Mouse (Mus musculus) cerebral cortex, adult 2 months (tissue): Measurements from ENCODE around the gene Invs.

ENCODE experiments used
- WGBS: fragments of 180-500 bp; shearing (Covaris S2); methylation state at CpG from one replicate; pipeline ENCODE4 v1.1.7; 2018; 5-methylcytosine and 5-hydroxymethylcytosine counted together

The Invs gene

DNA sequence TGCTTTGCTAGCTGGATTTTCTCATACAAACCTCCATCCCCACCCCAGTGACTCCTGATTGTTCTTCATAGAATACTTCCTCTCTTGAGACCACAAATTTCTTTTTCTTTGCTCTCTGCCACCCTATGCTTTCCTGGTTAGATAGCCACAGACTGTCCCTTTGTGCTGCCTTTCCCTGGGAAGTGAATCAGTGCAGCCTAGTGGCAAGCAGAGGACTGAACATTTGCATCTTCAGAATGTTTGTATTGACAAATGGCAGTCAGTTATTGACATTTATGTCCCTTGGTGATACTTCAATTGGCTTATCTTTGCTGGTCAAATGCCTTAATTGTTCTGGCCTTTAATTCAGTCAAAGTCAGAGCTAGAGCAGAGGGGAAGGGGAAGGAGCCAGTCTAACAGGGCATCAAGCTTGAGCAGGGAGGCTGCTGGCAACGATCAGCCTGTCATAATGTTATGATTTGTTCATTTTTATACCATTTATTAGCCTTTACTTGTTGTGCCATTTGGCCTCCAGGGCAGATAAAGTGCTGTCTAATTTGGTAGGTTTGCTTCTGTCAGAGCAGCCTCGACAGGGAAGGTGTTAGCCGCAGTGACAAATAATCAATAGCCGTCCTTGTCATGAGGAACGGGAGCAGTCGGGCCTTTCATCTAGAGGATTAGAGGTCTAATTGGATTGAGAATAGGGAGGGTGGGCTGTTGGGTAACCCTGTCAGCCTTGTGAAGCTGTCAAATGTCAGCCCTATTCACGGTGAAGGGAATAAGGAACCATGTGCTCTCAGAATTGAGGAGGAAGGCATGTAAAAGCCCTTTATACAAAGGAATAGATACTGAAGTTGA is 55.6 kb downstream of the Invs start:
- 64% methylated on average over 7 of the region's 7 CpGs for WGBS

GRCm38 (mm10) chr4:48342705-48343104 is 63.1 kb downstream of the Invs start:
- 71% methylated on average over 4 of the region's 4 CpGs for WGBS

GRCm38 (mm10) chr4:48362367-48362766 is 82.8 kb downstream of the Invs start:
- 83% methylated on average over 3 of the region's 3 CpGs for WGBS

GRCm38 (mm10) chr4:48371037-48371436 is 91.5 kb downstream of the Invs start:
- WGBS, result 40% methylated on average over 1 of the region's 1 CpGs

GRCm38 (mm10) chr4:48380940-48381339 is 101.4 kb downstream of the Invs start:
- WGBS, result 8% methylated on average over 2 of the region's 2 CpGs

GRCm38 (mm10) chr4:48382506-48382905 is 102.9 kb downstream of the Invs start:
- 91% methylated on average over 5 of the region's 5 CpGs for WGBS

- WGBS, result 98% methylated on average over 3 of the region's 3 CpGs
Measured at GRCm38 (mm10) chr4:48396949-48397348, 117.4 kb downstream of the Invs start.

- 73% methylated on average over 16 of the region's 16 CpGs for WGBS
Measured at GRCm38 (mm10) chr4:48403066-48403640, 123.6 kb downstream of the Invs start.

DNA sequence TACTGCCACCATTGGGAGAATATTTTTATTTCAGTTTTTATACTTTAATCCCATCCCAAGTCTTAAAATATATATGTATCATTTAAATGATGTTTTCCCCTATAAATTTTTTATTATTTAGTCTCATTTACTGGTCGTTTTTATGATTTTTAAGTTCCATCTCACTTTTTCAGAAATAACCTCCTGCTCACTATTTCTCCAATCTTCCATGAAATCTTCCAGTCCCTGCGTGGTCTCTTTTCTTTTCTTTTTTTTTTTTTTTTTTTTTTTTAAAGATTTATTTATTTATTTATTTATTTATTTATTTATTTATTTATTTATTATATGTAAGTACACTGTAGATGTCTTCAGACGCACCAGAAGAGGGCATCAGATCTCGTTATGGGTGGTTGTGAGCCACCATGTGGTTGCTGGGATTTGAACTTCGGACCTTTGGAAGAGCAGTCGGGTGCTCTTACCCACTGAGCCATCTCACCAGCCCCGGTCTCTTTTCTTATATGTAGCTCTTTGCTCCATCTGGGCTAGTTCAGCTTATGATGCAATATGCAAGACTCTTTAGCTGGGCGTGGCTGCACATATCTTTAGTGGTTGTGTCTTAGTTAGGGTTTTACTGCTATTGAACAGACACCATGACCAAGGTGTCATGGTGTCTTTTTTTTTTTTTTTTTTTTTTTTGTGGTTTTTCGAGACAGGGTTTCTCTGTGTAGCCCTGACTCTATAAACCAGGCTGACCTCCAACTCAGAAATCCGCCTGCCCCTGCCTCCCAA is 126.3 kb downstream of the Invs start:
- 91% methylated on average over 10 of the region's 10 CpGs for WGBS

GRCm38 (mm10) chr4:48407350-48408039 is 127.9 kb downstream of the Invs start:
- 45% methylated on average over 18 of the region's 18 CpGs for WGBS

DNA sequence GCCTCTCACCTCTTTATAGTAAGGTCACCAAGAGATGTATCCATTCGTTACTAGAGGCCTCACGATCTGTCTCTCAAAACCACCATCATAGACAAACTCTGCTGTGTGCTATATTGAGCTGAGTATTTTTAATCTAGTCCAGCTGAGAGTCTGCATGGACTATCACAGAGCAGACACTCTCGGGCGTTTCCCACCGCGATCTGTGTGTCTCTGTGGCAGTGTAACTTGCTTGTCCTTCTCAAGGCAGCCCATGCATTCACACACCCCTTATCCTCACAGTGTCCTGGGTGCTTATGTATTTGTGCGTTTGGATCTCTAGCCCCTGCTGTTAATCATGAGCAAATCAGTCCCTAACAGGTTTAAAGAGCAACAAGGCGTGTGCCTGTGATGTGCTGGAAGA is 133.9 kb downstream of the Invs start:
- WGBS, result 80% methylated on average over 8 of the region's 8 CpGs

- 81% methylated on average over 10 of the region's 10 CpGs for WGBS
Measured at GRCm38 (mm10) chr4:48415838-48416335, 136.3 kb downstream of the Invs start.

GRCm38 (mm10) chr4:48418831-48419468 is 139.4 kb downstream of the Invs start:
- 85% methylated on average over 8 of the region's 8 CpGs for WGBS

GRCm38 (mm10) chr4:48422633-48423032 is 143.1 kb downstream of the Invs start:
- 85% methylated on average over 1 of the region's 1 CpGs for WGBS

GRCm38 (mm10) chr4:48423738-48424137 is 144.2 kb downstream of the Invs start:
- WGBS, result 51% methylated on average over 2 of the region's 2 CpGs

- WGBS, result 82% methylated on average over 3 of the region's 3 CpGs
Measured at GRCm38 (mm10) chr4:48427413-48427812, 147.9 kb downstream of the Invs start.

GRCm38 (mm10) chr4:48428054-48428453 is 148.5 kb downstream of the Invs start:
- 97% methylated on average over 2 of the region's 2 CpGs for WGBS

DNA sequence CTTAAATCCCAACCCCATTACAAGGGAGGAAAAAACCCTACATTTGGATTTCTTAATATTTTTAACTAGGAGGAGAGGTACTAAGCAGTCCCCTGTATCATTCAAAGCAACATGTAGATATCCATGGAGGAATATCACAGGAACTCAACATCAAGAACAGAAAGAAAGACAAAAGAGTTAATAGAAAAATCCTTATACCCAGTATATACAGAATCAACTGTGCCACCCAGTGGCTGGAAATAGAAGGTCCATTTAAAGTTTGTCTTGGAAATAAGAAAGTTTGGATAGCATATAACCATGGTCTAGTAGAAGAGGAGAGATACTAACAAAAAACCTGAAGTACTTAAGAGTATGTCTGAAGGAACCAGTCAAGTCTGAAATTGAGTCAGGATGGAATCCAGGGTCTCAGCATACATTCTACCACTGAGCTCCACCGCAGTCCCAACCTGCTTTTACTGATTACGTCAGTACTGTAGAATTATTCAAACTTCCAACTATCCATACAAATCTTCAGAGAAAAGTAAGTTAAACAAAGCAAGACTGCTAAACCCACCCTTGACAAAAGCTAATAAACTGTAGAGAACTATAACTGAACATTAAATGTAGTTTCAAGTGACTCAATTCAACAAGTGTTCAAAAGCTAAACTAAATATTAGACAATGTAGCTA is 174.7 kb downstream of the Invs start:
- 99% methylated on average over 2 of the region's 2 CpGs for WGBS

GRCm38 (mm10) chr4:48458436-48458835 is 178.9 kb downstream of the Invs start:
- WGBS, result 95% methylated on average over 6 of the region's 6 CpGs

DNA sequence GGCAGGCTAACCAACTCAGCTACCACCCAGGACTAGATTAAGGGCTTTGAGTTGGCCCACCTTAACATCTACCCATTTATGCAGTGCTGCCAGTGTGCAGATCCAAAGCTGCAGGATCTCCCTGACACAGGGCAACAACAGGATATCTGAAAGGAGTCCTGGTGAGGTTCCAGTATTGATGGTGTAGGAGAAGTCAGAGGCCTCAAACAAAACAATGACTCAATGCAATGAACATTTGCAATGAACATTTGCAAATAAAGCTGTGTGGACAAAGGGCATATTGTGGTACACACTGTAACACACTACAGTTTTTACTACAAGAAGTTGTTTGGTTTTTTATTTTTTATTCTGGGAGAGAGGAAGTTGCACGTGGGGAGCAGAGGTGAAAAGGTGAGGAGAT is 181.5 kb downstream of the Invs start:
- WGBS, result 75% methylated on average over 1 of the region's 1 CpGs

DNA sequence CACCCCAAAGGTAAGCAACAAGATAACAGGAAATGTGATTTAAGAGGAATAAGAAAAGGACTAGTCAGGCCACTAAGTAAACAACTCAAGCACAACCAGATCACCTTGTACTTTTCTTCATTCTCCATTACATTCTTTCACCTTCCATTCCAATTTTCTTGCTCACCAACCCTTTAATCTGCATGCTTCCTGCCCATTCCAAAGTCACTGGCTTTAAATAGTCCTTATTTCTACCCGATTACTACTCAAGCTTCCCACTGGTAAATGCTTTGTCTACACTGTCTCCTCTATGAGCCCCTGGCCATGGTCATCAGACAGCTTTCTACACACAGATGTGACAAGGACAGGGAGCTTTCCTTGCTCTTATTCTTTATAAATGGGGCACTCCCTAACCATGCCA is 191.4 kb downstream of the Invs start:
- WGBS, result 33% methylated on average over 1 of the region's 1 CpGs
